Mouse (Mus musculus) neural tube, embryonic 11.5 days (tissue): ENCODE data around the gene Lrp1. TPM values are rescaled to one million over a fixed set of nuclear protein-coding genes. Genes with fewer than 3 reads are reported as not detected.

Experiments
- ATAC-seq: fragments of 200-750 bp; cut with Nextera tagmentation; 2 replicates; pipeline ENCODE4 v1.8.0; 2017; ENCODE audit warnings: moderate number of reproducible peaks, mild to moderate bottlenecking, moderate TSS enrichment, moderate library complexity; ENCODE audit not compliant: insufficient read depth, low FRiP score, low TSS enrichment
- DNase-seq: peaks from one replicate; pipeline ENCODE4 v3.0.0-alpha.2; 2015; ENCODE audit warnings: low spot score
- H3K27ac ChIP-seq: fragments of 300-500 bp; sonication (generic); 2 replicates; pipeline ENCODE4 v1.5.1; 2014; ENCODE audit warnings: low read depth, mild to moderate bottlenecking, low read length
- H3K27me3 ChIP-seq: fragments of 300-500 bp; sonication (generic); 2 replicates; pipeline ENCODE4 v1.6.1; 2014; ENCODE audit warnings: mild to moderate bottlenecking, low read length, mixed read lengths; ENCODE audit not compliant: control insufficient read depth, insufficient read depth
- H3K36me3 ChIP-seq: fragments of 300-500 bp; sonication (generic); 2 replicates; pipeline ENCODE4 v1.6.1; 2014; ENCODE audit warnings: mild to moderate bottlenecking, low read length, moderate library complexity, mixed read lengths; ENCODE audit not compliant: control insufficient read depth, insufficient read depth
- H3K4me1 ChIP-seq: fragments of 300-500 bp; sonication (generic); 2 replicates; pipeline ENCODE4 v1.6.1; 2014; ENCODE audit warnings: low read length, mixed read lengths; ENCODE audit not compliant: control insufficient read depth, insufficient read depth
- H3K4me2 ChIP-seq: fragments of 300-500 bp; sonication (generic); 2 replicates; pipeline ENCODE4 v1.6.1; 2014; ENCODE audit warnings: low read depth, mild to moderate bottlenecking, moderate library complexity
- H3K4me3 ChIP-seq: fragments of 300-500 bp; sonication (generic); 2 replicates; pipeline ENCODE4 v1.5.1; 2014; ENCODE audit warnings: low read depth, low read length
- H3K9ac ChIP-seq: fragments of 300-500 bp; sonication (generic); 2 replicates; pipeline ENCODE4 v1.6.1; 2014; ENCODE audit warnings: mild to moderate bottlenecking, low read length
- H3K9me3 ChIP-seq: fragments of 300-500 bp; sonication (generic); 2 replicates; pipeline ENCODE4 v1.6.1; 2016; ENCODE audit warnings: low read length; ENCODE audit not compliant: control insufficient read depth
- WGBS: fragments of 180-500 bp; shearing (Covaris S2); extraction: QIAGEN DNeasy Blood & Tissue Kit; methylation state at CpG from one replicate; pipeline ENCODE4 v1.1.7; 2014; 5-methylcytosine and 5-hydroxymethylcytosine counted together
- polyA plus RNA-seq: library from polyadenylated mRNA; unstranded; fragments of >200 nt; fragmentation: Nextera tagmentation; extraction: Ambion mirVana; gene quantifications from 2 replicates; pipeline ENCODE4 v1.2.1, GENCODE M21; 2014

Gene Lrp1
- polyA plus RNA-seq, 1 experiment from 2014 or later = 68.2 TPM

DNA sequence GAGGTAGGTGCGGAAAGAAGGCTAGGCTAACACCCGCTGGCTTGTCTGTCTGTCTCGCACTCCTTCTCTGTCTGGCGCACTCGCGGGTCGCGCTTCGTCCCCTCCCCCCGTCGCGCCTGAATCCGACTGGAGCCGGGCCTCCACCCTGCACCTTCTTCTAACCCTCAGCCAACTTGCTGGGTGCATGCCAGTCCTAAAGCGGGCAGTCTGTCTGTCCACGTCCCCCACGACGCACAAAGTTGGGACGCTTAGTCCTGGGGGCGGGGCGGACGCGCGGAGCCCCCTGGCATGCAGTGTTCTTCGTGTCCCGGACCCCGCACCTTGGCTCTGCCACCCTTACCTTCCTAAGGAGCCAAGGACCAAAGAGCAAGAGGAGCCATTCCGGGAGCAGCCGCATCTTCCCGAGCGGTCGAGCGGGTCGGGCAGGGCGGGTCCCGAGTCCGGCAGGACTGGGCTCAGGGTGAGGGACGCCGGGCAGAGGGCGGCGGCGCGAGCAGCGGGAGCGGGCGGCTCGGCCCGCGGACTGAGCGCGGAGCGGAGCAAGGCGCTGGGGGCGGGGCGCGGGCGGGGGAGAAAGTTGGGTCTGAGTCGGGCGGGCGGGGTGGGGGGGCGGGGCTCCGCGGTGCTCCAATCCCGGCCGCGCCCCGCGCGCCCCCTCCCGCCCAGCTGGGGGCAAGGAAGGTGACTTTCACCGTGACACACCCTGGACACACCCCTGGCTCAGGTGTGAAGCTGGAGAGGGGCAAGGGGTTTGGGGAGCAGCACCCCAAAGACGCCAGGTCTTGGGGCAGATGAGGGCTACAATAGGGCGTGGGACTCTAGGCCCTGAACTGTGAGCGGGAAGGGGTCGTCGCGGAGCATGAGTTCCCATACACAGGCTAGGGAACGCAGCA lies 86.7 kb downstream of the Lrp1 start, which contains the start of gene Nxph4:
Nxph4 (minus strand) TSS at position 524 of the 893 bp plus-strand sequence.
- peak within 1 kb of the TSS; percentile 40 for H3K27ac ChIP-seq
- WGBS = under 1% methylated on average over 68 of the region's 78 CpGs
- H3K4me3 ChIP-seq = peak within 1 kb of the TSS; percentile 51
- peak within 1 kb of the TSS; percentile 54 for H3K9ac ChIP-seq
- DNase-seq (peak; percentile 53), ATAC-seq (peak; percentile 20)
- H3K4me2 ChIP-seq = peak within 1 kb of the TSS; percentile 73
- H3K4me1 ChIP-seq = peaks cover 29% of the 10 kb centered on the region
- peaks cover 67% of the 10 kb centered on the region for H3K27me3 ChIP-seq
- H3K9me3 ChIP-seq = no peaks in the 10 kb centered on the region
- H3K36me3 ChIP-seq = peaks cover 2% of the 10 kb centered on the region; the same call in 1 of the 2 replicates

DNA sequence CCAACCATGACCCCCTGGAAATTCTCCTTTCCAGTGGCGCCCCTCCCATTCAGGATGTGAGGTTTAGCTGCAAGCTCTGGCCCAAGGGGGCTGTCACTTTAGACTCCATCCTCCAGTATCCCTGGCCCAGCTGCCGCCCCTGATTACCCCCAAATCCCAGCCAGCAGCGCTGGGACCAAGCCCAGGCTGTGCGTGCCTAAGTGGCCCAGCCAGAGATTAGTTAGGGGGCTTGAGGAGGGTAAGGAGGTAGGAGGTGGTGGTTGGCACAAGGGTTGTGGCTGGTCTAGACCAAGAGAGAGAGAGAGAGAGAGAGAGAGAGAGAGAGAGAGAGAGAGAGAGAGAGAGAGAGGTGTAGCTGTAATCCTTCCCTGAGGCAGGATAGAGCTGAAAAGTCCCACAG lies 89.4 kb downstream of the Lrp1 start:
- peaks cover 30% of the 10 kb centered on the region for H3K4me1 ChIP-seq
- 1% methylated on average over 4 of the region's 4 CpGs for WGBS
- ATAC-seq = no peak
- DNase-seq = no peak
- H3K4me3 ChIP-seq = peak overlapping the region; percentile 51
- H3K27ac ChIP-seq = peak overlapping the region; percentile 77
- H3K9me3 ChIP-seq = no peaks in the 10 kb centered on the region
- H3K36me3 ChIP-seq = no peaks in the 10 kb centered on the region
- H3K4me2 ChIP-seq = peak overlapping the region; percentile 73
- peaks cover 93% of the 10 kb centered on the region for H3K27me3 ChIP-seq
- peak overlapping the region; percentile 44; the same call in 1 of the 2 replicates for H3K9ac ChIP-seq

- Histone ChIP-seq H3K27me3 (peaks cover 98% of the 10 kb centered on the region), H3K9ac (peak overlapping the region; percentile 37), H3K27ac (peak overlapping the region; percentile 77), H3K36me3 (no peaks in the 10 kb centered on the region), H3K9me3 (no peaks in the 10 kb centered on the region), H3K4me3 (peak overlapping the region; percentile 51), H3K4me2 (peak overlapping the region; percentile 73), H3K4me1 (peaks cover 34% of the 10 kb centered on the region)
- no peak for DNase-seq
- no peak for ATAC-seq
- WGBS = under 1% methylated on average over 25 of the region's 25 CpGs
Observed at GRCm38 (mm10) chr10:127530945-127531344, 90.0 kb downstream of the Lrp1 start.

- WGBS = under 1% methylated on average over 17 of the region's 17 CpGs
- Histone ChIP-seq H3K4me3 (no peak overlapping the region), H3K36me3 (no peaks in the 10 kb centered on the region), H3K27ac (peak overlapping the region; percentile 69), H3K9me3 (no peaks in the 10 kb centered on the region), H3K4me1 (peaks cover 24% of the 10 kb centered on the region), H3K27me3 (peaks cover 87% of the 10 kb centered on the region), H3K4me2 (peak overlapping the region; percentile 14), H3K9ac (no peak overlapping the region)
- ATAC-seq (peak; percentile 57), DNase-seq (peak; percentile 73)
Observed at GRCm38 (mm10) chr10:127527481-127527880, 93.5 kb downstream of the Lrp1 start.

- no peaks in the 10 kb centered on the region for H3K36me3 ChIP-seq
- H3K9me3 ChIP-seq = no peaks in the 10 kb centered on the region
- peak overlapping the region; percentile 17; the same call in 1 of the 2 replicates for H3K4me3 ChIP-seq
- DNase-seq (peak; percentile 82), ATAC-seq (peak; percentile 22; the same call in 1 of the 2 replicates)
- peaks cover 28% of the 10 kb centered on the region for H3K4me1 ChIP-seq
- under 1% methylated on average over 26 of the region's 26 CpGs for WGBS
- H3K27ac ChIP-seq = peak overlapping the region; percentile 69
- peaks cover 79% of the 10 kb centered on the region for H3K27me3 ChIP-seq
- peak overlapping the region; percentile 36 for H3K4me2 ChIP-seq
- no peak overlapping the region; the same call in 1 of the 2 replicates for H3K9ac ChIP-seq
Observed at GRCm38 (mm10) chr10:127526681-127527080, 94.3 kb downstream of the Lrp1 start.

DNA sequence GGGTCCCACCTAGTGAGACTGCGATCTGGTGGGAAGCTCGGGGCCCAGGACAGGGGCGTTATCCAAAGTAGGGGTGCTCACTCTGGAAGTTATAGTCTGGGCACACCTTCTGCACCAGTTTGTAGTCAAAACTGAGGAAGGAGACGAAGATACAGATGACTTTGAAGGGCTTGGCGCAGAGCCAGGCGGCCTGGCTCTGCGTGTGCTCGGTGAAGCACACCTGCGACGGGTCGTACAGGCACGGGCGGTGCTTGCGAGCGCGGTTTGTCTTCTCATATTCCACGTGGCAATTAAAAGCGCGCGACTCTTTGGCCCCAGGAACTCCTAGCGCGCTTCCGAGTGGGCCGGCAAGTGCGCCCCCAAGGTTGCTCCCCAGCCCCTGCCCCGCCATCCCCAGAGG lies 94.9 kb downstream of the Lrp1 start:
- no peaks in the 10 kb centered on the region for H3K36me3 ChIP-seq
- DNase-seq (no peak), ATAC-seq (no peak)
- H3K9me3 ChIP-seq = no peaks in the 10 kb centered on the region
- WGBS = 2% methylated on average over 25 of the region's 26 CpGs
- peaks cover 30% of the 10 kb centered on the region for H3K4me1 ChIP-seq
- H3K9ac ChIP-seq = peak overlapping the region; percentile 14; the same call in 1 of the 2 replicates
- peak overlapping the region; percentile 36 for H3K4me2 ChIP-seq
- peak overlapping the region; percentile 69; the same call in 1 of the 2 replicates for H3K27ac ChIP-seq
- 0 out of 2 replicates have a peak overlapping the region, but pooled peaks have one; percentile 17 for H3K4me3 ChIP-seq
- H3K27me3 ChIP-seq = peaks cover 72% of the 10 kb centered on the region

GRCm38 (mm10) chr10:127524646-127525255 lies 96.2 kb downstream of the Lrp1 start:
- Histone ChIP-seq H3K9me3 (no peaks in the 10 kb centered on the region), H3K4me2 (peak overlapping the region; percentile 15; the same call in 1 of the 2 replicates), H3K9ac (no peak overlapping the region; the same call in 1 of the 2 replicates), H3K4me3 (no peak overlapping the region), H3K4me1 (peaks cover 26% of the 10 kb centered on the region), H3K27me3 (peaks cover 59% of the 10 kb centered on the region), H3K36me3 (no peaks in the 10 kb centered on the region), H3K27ac (no peak overlapping the region)
- WGBS = under 1% methylated on average over 22 of the region's 23 CpGs
- DNase-seq = no peak
- ATAC-seq = no peak

DNA sequence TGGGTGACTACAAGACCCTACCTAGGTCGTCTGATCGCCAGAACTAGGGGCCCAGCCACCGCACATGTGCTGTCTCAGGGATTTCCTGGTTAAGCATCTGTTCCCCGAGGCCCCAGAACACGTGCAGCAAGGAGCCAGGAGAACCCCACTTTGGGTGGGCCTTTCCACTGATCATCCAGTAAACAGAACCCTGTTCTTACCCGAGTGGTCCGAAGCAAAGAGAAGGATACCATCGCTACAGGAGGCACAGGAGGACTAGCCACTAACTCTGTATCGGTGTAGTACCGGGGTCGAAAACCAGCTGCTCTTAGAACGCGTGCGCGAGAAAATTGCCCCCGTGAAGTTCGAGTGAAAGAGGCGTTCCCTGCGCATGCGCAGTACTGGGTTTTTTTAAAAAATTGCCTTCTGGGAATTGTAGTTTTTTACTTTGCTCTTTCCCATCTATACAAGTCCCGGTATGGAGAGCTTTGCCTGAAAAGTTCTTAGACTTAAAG lies 98.8 kb downstream of the Lrp1 start, which contains the start of gene Shmt2:
Shmt2 (minus strand) TSS at position 357 of the 494 bp plus-strand sequence.
- H3K4me2 ChIP-seq = peak within 1 kb of the TSS; percentile 79
- H3K9me3 ChIP-seq = no peaks in the 10 kb centered on the region
- peak within 1 kb of the TSS; percentile 53 for H3K4me3 ChIP-seq
- ATAC-seq (peak; percentile 43), DNase-seq (peak; percentile 92)
- peaks cover 28% of the 10 kb centered on the region for H3K4me1 ChIP-seq
- peak within 1 kb of the TSS; percentile 60 for H3K9ac ChIP-seq
- H3K27me3 ChIP-seq = peaks cover 34% of the 10 kb centered on the region
- under 1% methylated on average over 21 of the region's 21 CpGs for WGBS
- H3K36me3 ChIP-seq = peaks cover 2% of the 10 kb centered on the region; the same call in 1 of the 2 replicates
- H3K27ac ChIP-seq = no peak within 1 kb of the TSS
